Comparison of ENCODE assay signal across 8 mouse cellular contexts in the genomic region with DNA sequence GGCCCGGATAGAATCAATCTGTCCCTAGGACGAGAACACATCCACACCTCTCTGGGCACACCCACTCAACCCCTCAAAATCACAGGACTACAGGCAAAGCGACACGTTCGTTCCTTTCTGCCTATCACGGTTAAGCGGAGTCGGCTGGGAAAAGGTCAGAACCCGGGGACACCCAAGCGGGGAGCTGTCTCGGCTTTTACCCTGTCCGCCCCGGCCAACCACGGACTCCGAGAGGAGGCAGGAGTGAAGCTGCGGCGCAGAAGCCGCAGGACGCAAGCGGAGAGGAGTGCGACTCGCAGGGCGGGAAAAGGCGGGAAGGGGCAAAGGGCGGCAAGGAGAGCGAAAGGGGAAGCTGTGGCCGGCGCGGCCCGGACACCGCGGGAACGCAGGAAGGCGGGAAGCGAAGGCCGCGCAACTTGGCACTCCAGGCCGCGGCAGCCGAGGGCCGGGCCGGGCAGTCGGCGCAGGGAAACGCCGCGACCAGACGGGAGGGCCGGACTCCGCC. TPM values are rescaled to one million over a fixed set of nuclear protein-coding genes. Genes with fewer than 3 reads are reported as not detected.
A peak's percentile ranks its signal among the peaks of the same experiment; 100 is the strongest.
DNase-seq lines count a peak whose midpoint lies in the region; ATAC-seq and TF ChIP-seq lines count a peak whose summit lies in the region.

No protein-coding gene starts in this region.

- DNase-seq in heart, adult 11 months, result peak; percentile 96
- DNase-seq in heart, adult 18-20 months, result no peak
- no peak for DNase-seq in hindbrain, postnatal 0 days (ENCODE audit: low spot score)
- peak; percentile 54 for DNase-seq in lung, postnatal 10 days
- no peak for DNase-seq in urinary bladder, postnatal 14 days (ENCODE audit: low spot score)

- peak overlapping the region; percentile 97 for H3K4me3 ChIP-seq in E14TG2a.4 (replicated peaks; ENCODE audit: low read length)
- H3K4me3 ChIP-seq in embryonic facial prominence, embryonic 12.5 days, result peak overlapping the region; percentile 99
- H3K4me3 ChIP-seq in hindbrain, postnatal 0 days (ENCODE audit: low read length), result peak overlapping the region; percentile 86
- peak overlapping the region; percentile 99 for H3K4me3 ChIP-seq in stomach, embryonic 14.5 days (ENCODE audit: low read depth, low read length)

- no peaks in the 10 kb centered on the region for H3K27me3 ChIP-seq in E14TG2a.4 (ENCODE audit: insufficient read depth, low read length)
- no peaks in the 10 kb centered on the region for H3K27me3 ChIP-seq in embryonic facial prominence, embryonic 12.5 days
- no peaks in the 10 kb centered on the region for H3K27me3 ChIP-seq in hindbrain, postnatal 0 days (ENCODE audit: insufficient read depth, low read length)
- H3K27me3 ChIP-seq in stomach, embryonic 14.5 days (ENCODE audit: control insufficient read depth, insufficient read depth, low read length), result no peaks in the 10 kb centered on the region

- peaks cover 47% of the 10 kb centered on the region for H3K36me3 ChIP-seq in E14TG2a.4 (ENCODE audit: insufficient read depth, low read length)
- H3K36me3 ChIP-seq in embryonic facial prominence, embryonic 12.5 days, result peaks cover 12% of the 10 kb centered on the region
- H3K36me3 ChIP-seq in hindbrain, postnatal 0 days (ENCODE audit: insufficient read depth, low read length), result 0 out of 2 replicates have a peak, but pooled peaks cover 8% of the 10 kb centered on the region
- peaks cover 7% of the 10 kb centered on the region; the same call in 1 of the 2 replicates for H3K36me3 ChIP-seq in stomach, embryonic 14.5 days (ENCODE audit: control insufficient read depth, insufficient read depth, low read length)

- H3K4me1 ChIP-seq in E14TG2a.4 (replicated peaks; ENCODE audit: low read depth, low read length), result peaks cover 58% of the 10 kb centered on the region
- H3K4me1 ChIP-seq in embryonic facial prominence, embryonic 12.5 days, result peaks cover 20% of the 10 kb centered on the region
- peaks cover 20% of the 10 kb centered on the region for H3K4me1 ChIP-seq in hindbrain, postnatal 0 days (ENCODE audit: insufficient read depth, low read length)
- H3K4me1 ChIP-seq in stomach, embryonic 14.5 days (ENCODE audit: control insufficient read depth, insufficient read depth, low read length), result peaks cover 15% of the 10 kb centered on the region

- peak overlapping the region; percentile 88 for H3K9ac ChIP-seq in embryonic facial prominence, embryonic 12.5 days
- H3K9ac ChIP-seq in hindbrain, postnatal 0 days (replicated peaks; ENCODE audit: low read length), result peak overlapping the region; percentile 83
- peak overlapping the region; percentile 92 for H3K9ac ChIP-seq in stomach, embryonic 14.5 days (replicated peaks; ENCODE audit: low read depth, low read length)

- TF ChIP-seq CTCF in E14TG2a.4 (conservative IDR thresholded peaks at IDR 0.05; ENCODE audit: low read length), result no peak
- TF ChIP-seq CTCF in hindbrain, postnatal 0 days (IDR thresholded peaks at IDR 0.05; ENCODE audit: low read depth), result no peak

- peak overlapping the region; percentile 80 for H3K27ac ChIP-seq in embryonic facial prominence, embryonic 12.5 days
- H3K27ac ChIP-seq in hindbrain, postnatal 0 days, result peak overlapping the region; percentile 74; the same call in 1 of the 2 replicates
- H3K27ac ChIP-seq in stomach, embryonic 14.5 days (ENCODE audit: low read length), result peak overlapping the region; percentile 52; the same call in 1 of the 2 replicates

- under 1% methylated on average over 40 of the region's 50 CpGs for WGBS in embryonic facial prominence, embryonic 12.5 days
- WGBS in hindbrain, postnatal 0 days, result under 1% methylated on average over 47 of the region's 50 CpGs
- under 1% methylated on average over 47 of the region's 50 CpGs for WGBS in stomach, embryonic 14.5 days

- no peaks in the 10 kb centered on the region for H3K9me3 ChIP-seq in E14TG2a.4 (ENCODE audit: low read length)
- no peaks in the 10 kb centered on the region for H3K9me3 ChIP-seq in embryonic facial prominence, embryonic 12.5 days
- H3K9me3 ChIP-seq in hindbrain, postnatal 0 days (ENCODE audit: low read length), result no peaks in the 10 kb centered on the region
- H3K9me3 ChIP-seq in stomach, embryonic 14.5 days (ENCODE audit: control insufficient read depth, low read depth, low read length), result no peaks in the 10 kb centered on the region

- H3K4me2 ChIP-seq in embryonic facial prominence, embryonic 12.5 days (replicated peaks), result peak overlapping the region; percentile 85
- peak overlapping the region; percentile 64 for H3K4me2 ChIP-seq in hindbrain, postnatal 0 days (ENCODE audit: low read depth, low read length)
- H3K4me2 ChIP-seq in stomach, embryonic 14.5 days (replicated peaks; ENCODE audit: low read depth, low read length), result peak overlapping the region; percentile 71

- no peak; the same call in 1 of the 2 replicates for ATAC-seq in embryonic facial prominence, embryonic 12.5 days (ENCODE audit: insufficient number of reproducible peaks, insufficient read depth, low FRiP score, low TSS enrichment)
- no peak; the same call in 1 of the 2 replicates for ATAC-seq in hindbrain, postnatal 0 days
- ATAC-seq in stomach, embryonic 14.5 days (ENCODE audit: insufficient number of reproducible peaks, insufficient read depth, low FRiP score, low read depth), result peak; percentile 2; the same call in 1 of the 2 replicates

RNA-seq across cellular contexts. Expression of gene Oser1, which starts 5.6 kb away (rescaled TPM):
- total RNA-seq in heart, adult 18-20 months (2021), result 10 to 100 TPM; 17.5 to 30.0 TPM
- 85.4 and 87.3 TPM in 2 replicates for polyA plus RNA-seq in embryonic facial prominence, embryonic 12.5 days (2016; fragmentation: Nextera tagmentation; extraction: Ambion mirVana)
- total RNA-seq in hindbrain, postnatal 0 days (2014; rRNA removed), result 22.9 and 29.5 TPM in 2 replicates
- polyA plus RNA-seq in hindbrain, postnatal 0 days (2015; fragmentation: Nextera tagmentation; extraction: Ambion mirVana), result 59.6 and 60.5 TPM in 2 replicates
- 84.9 and 89.2 TPM in 2 replicates for polyA plus RNA-seq in stomach, embryonic 14.5 days (2014; fragmentation: Nextera tagmentation; extraction: Ambion mirVana)

RNA-seq across cellular contexts. Expression of gene Gdap1l1, which starts 19.4 kb away (rescaled TPM):
- total RNA-seq in heart, adult 18-20 months (2021), result not detected
- 7.5 and 10.4 TPM in 2 replicates for polyA plus RNA-seq in embryonic facial prominence, embryonic 12.5 days (2016; fragmentation: Nextera tagmentation; extraction: Ambion mirVana)
- total RNA-seq in hindbrain, postnatal 0 days (2014; rRNA removed), result 132 and 149 TPM in 2 replicates
- polyA plus RNA-seq in hindbrain, postnatal 0 days (2015; fragmentation: Nextera tagmentation; extraction: Ambion mirVana), result 120 and 123 TPM in 2 replicates
- polyA plus RNA-seq in stomach, embryonic 14.5 days (2014; fragmentation: Nextera tagmentation; extraction: Ambion mirVana), result 5.3 and 8.4 TPM in 2 replicates

RNA-seq across cellular contexts. Expression of gene Jph2, which starts 21.1 kb away (rescaled TPM):
- 100 to 1,000 TPM; 393 to 402 TPM for total RNA-seq in heart, adult 18-20 months (2021)
- polyA plus RNA-seq in embryonic facial prominence, embryonic 12.5 days (2016; fragmentation: Nextera tagmentation; extraction: Ambion mirVana), result 1.5 TPM in 2 replicates
- total RNA-seq in hindbrain, postnatal 0 days (2014; rRNA removed), result 1.2 and 1.4 TPM in 2 replicates
- 0.83 and 0.88 TPM in 2 replicates for polyA plus RNA-seq in hindbrain, postnatal 0 days (2015; fragmentation: Nextera tagmentation; extraction: Ambion mirVana)
- 6.5 and 6.7 TPM in 2 replicates for polyA plus RNA-seq in stomach, embryonic 14.5 days (2014; fragmentation: Nextera tagmentation; extraction: Ambion mirVana)

RNA-seq across cellular contexts. Expression of gene Fitm2, which starts 53.5 kb away (rescaled TPM):
- 100 to 1,000 TPM; 203 to 216 TPM for total RNA-seq in heart, adult 18-20 months (2021)
- 10.7 and 11.0 TPM in 2 replicates for polyA plus RNA-seq in embryonic facial prominence, embryonic 12.5 days (2016; fragmentation: Nextera tagmentation; extraction: Ambion mirVana)
- 26.5 and 33.2 TPM in 2 replicates for total RNA-seq in hindbrain, postnatal 0 days (2014; rRNA removed)
- polyA plus RNA-seq in hindbrain, postnatal 0 days (2015; fragmentation: Nextera tagmentation; extraction: Ambion mirVana), result 14.9 and 15.1 TPM in 2 replicates
- 8.5 and 11.0 TPM in 2 replicates for polyA plus RNA-seq in stomach, embryonic 14.5 days (2014; fragmentation: Nextera tagmentation; extraction: Ambion mirVana)

Comparison
In these comparisons a context has a peak if more than half of its experiments do, and no peak if none do; other contexts are left out.
1. DNase-seq: peak in heart, adult 11 months (single experiment) and lung, postnatal 10 days (single experiment); none in heart, adult 18-20 months (0 of 2), hindbrain, postnatal 0 days (single experiment) and urinary bladder, postnatal 14 days (single experiment).
2. RNA of gene Gdap1l1, which starts 19.4 kb away (polyA plus RNA-seq): 120 to 123 TPM in hindbrain, postnatal 0 days; 5.3 to 8.4 TPM in stomach, embryonic 14.5 days and 7.5 to 10.4 TPM in embryonic facial prominence, embryonic 12.5 days; every median in the first group is over 10 times any median in the second.
3. Peak in every context shown above with its lines, with median percentiles within 50 percentile points of each other: H3K4me3 ChIP-seq, H3K27ac ChIP-seq, H3K4me2 ChIP-seq and H3K9ac ChIP-seq.